Comparison of ENCODE assay signal across 25 mouse cellular contexts in genomic region chr2:34899682-34900081, GRCm38 (mm10). TPM values are rescaled to one million over a fixed set of nuclear protein-coding genes. Genes with fewer than 3 reads are reported as not detected.
DNase-seq lines count a peak whose midpoint lies in the region; ATAC-seq lines count a peak whose summit lies in the region.
"Had no signal": no experiment of that assay in that cellular context is flagged by ENCODE, and none has a peak within 500 bp of the region (broad histone marks: within the 10 kb centered on the region; RNA-seq: fewer than 3 reads in every experiment).

No protein-coding gene starts in this region.

- 83% methylated on average over 11 of the region's 11 CpGs for WGBS in midbrain, embryonic 11.5 days
- 87% methylated on average over 11 of the region's 11 CpGs for WGBS in midbrain, embryonic 14.5 days

- no peak overlapping the region for H3K4me2 ChIP-seq in midbrain, embryonic 11.5 days
- H3K4me2 ChIP-seq in midbrain, embryonic 14.5 days (ENCODE audit: low read length) = no peak overlapping the region
- H3K4me2 ChIP-seq: heart, embryonic 12.5 days; hindbrain, embryonic 14.5 days; limb, embryonic 15.5 days; liver, embryonic 13.5 days; midbrain, embryonic 15.5 days; neural tube, embryonic 15.5 days had no signal

- peak; percentile 41 for DNase-seq in cerebellum, adult 9-11 months
- DNase-seq in cerebellum, adult 11 months = no peak
- peak; percentile 45 for DNase-seq in midbrain, embryonic 11.5 days (ENCODE audit: low spot score, missing footprints)
- no peak for DNase-seq in midbrain, embryonic 14.5 days
- DNase-seq in fat pad, adult 2 months (ENCODE audit: extremely low read depth, low read depth, low spot score) = peak; percentile 49
- DNase-seq in layer of hippocampus, postnatal 36 days = no peak
- DNase-seq: B cell, adult 2 months; heart, adult 2 months; kidney, adult 9 months; kidney, postnatal 10 days; liver, embryonic 13.5 days; lung, adult 18-20 months; lung, postnatal 10 days had no signal

- H3K27me3 ChIP-seq in midbrain, embryonic 11.5 days (ENCODE audit: control insufficient read depth, insufficient read depth, low read length) = no peaks in the 10 kb centered on the region
- H3K27me3 ChIP-seq in midbrain, embryonic 14.5 days (ENCODE audit: control insufficient read depth, insufficient read depth, low read length) = no peaks in the 10 kb centered on the region
- H3K27me3 ChIP-seq: liver, embryonic 13.5 days; midbrain, embryonic 15.5 days; neural tube, embryonic 15.5 days had no signal

- no peaks in the 10 kb centered on the region; the same call in 1 of the 2 replicates for H3K4me1 ChIP-seq in midbrain, embryonic 11.5 days (ENCODE audit: control insufficient read depth, insufficient read depth, low read length)
- no peaks in the 10 kb centered on the region for H3K4me1 ChIP-seq in midbrain, embryonic 14.5 days (ENCODE audit: control insufficient read depth, insufficient read depth, low read length)

- H3K27ac ChIP-seq in midbrain, embryonic 11.5 days (ENCODE audit: low read depth, low read length) = no peak overlapping the region
- no peak overlapping the region for H3K27ac ChIP-seq in midbrain, embryonic 14.5 days (replicated peaks; ENCODE audit: low read depth, low read length)
- H3K27ac ChIP-seq: heart, adult 2 months; hindbrain, embryonic 14.5 days; limb, embryonic 10.5 days; limb, embryonic 15.5 days; liver, embryonic 13.5 days; macrophage; midbrain, embryonic 15.5 days; neural tube, embryonic 15.5 days had no signal

- no peaks in the 10 kb centered on the region for H3K36me3 ChIP-seq in midbrain, embryonic 11.5 days (ENCODE audit: control insufficient read depth, insufficient read depth, low read length)
- no peaks in the 10 kb centered on the region for H3K36me3 ChIP-seq in midbrain, embryonic 14.5 days (ENCODE audit: control insufficient read depth, insufficient read depth, low read length)
- H3K36me3 ChIP-seq: heart, embryonic 12.5 days; limb, embryonic 10.5 days; midbrain, embryonic 15.5 days; neural tube, embryonic 15.5 days had no signal

- ATAC-seq in midbrain, embryonic 11.5 days (ENCODE audit: low FRiP score) = no peak
- ATAC-seq in midbrain, embryonic 14.5 days (ENCODE audit: low FRiP score, low TSS enrichment) = no peak
- ATAC-seq: activated CD4-positive, CD25-positive, alpha-beta regulatory T cell, adult 4 months; forebrain, embryonic 14.5 days; intestine, postnatal 0 days; midbrain, embryonic 15.5 days had no signal

- no peak overlapping the region for H3K4me3 ChIP-seq in midbrain, embryonic 11.5 days (ENCODE audit: low read depth, low read length)
- no peak overlapping the region for H3K4me3 ChIP-seq in midbrain, embryonic 14.5 days (replicated peaks; ENCODE audit: low read depth, low read length)
- H3K4me3 ChIP-seq: heart, adult 2 months; heart, embryonic 12.5 days; limb, embryonic 10.5 days; limb, embryonic 15.5 days; liver, embryonic 13.5 days; midbrain, embryonic 15.5 days; neural tube, embryonic 15.5 days had no signal

- H3K9me3 ChIP-seq in midbrain, embryonic 11.5 days (ENCODE audit: control insufficient read depth, low read length) = no peaks in the 10 kb centered on the region
- H3K9me3 ChIP-seq in midbrain, embryonic 14.5 days (ENCODE audit: control insufficient read depth, low read length) = no peaks in the 10 kb centered on the region
- H3K9me3 ChIP-seq: heart, embryonic 12.5 days; limb, embryonic 10.5 days; limb, embryonic 15.5 days; liver, embryonic 13.5 days; midbrain, embryonic 15.5 days; neural tube, embryonic 15.5 days had no signal

- no peak overlapping the region for H3K9ac ChIP-seq in midbrain, embryonic 11.5 days (ENCODE audit: low read length)
- H3K9ac ChIP-seq in midbrain, embryonic 14.5 days (replicated peaks; ENCODE audit: low read length) = no peak overlapping the region
- H3K9ac ChIP-seq: heart, embryonic 12.5 days; hindbrain, embryonic 14.5 days; limb, embryonic 15.5 days; liver, embryonic 13.5 days; midbrain, embryonic 15.5 days; neural tube, embryonic 15.5 days had no signal

RNA-seq across cellular contexts. Expression of gene Phf19, which starts 14.1 kb away (rescaled TPM):
- polyA plus RNA-seq in midbrain, embryonic 11.5 days (2014; fragmentation: Nextera tagmentation; extraction: Ambion mirVana) = 3.9 and 4.0 TPM in 2 replicates
- 0.93 and 1.6 TPM in 2 replicates for polyA plus RNA-seq in midbrain, embryonic 14.5 days (2014; fragmentation: Nextera tagmentation; extraction: Ambion mirVana)
- total RNA-seq in layer of hippocampus, postnatal 36 days (2021) = 1 to 10 TPM; 1.1 to 1.3 TPM

RNA-seq across cellular contexts. Expression of gene Psmd5, which starts 24.9 kb away (rescaled TPM):
- polyA plus RNA-seq in midbrain, embryonic 11.5 days (2014; fragmentation: Nextera tagmentation; extraction: Ambion mirVana) = 122 and 129 TPM in 2 replicates
- 107 and 112 TPM in 2 replicates for polyA plus RNA-seq in midbrain, embryonic 14.5 days (2014; fragmentation: Nextera tagmentation; extraction: Ambion mirVana)
- total RNA-seq in layer of hippocampus, postnatal 36 days (2021) = 10 to 100 TPM; 40.3 to 44.3 TPM

RNA-seq across cellular contexts. Expression of gene Cutal, which starts 25.5 kb away (rescaled TPM):
- polyA plus RNA-seq in midbrain, embryonic 11.5 days (2014; fragmentation: Nextera tagmentation; extraction: Ambion mirVana) = 0.05 and 0.11 TPM in 2 replicates
- polyA plus RNA-seq in midbrain, embryonic 14.5 days (2014; fragmentation: Nextera tagmentation; extraction: Ambion mirVana) = 0.59 TPM in 1 of 2 replicates, not detected in the other
- total RNA-seq in layer of hippocampus, postnatal 36 days (2021) = under 1 TPM; 0.18 to 0.40 TPM
- total RNA-seq: hematopoietic stem cell, adult 5-6 weeks; megakaryocyte-erythroid progenitor cell, adult 5-6 weeks had no signal
- polyA plus RNA-seq: activated CD4-positive, CD25-positive, alpha-beta regulatory T cell, adult 4 months; heart, embryonic 12.5 days; macrophage had no signal

Comparison
In these comparisons a context has a peak if more than half of its experiments do, and no peak if none do; other contexts are left out.
1. DNase-seq: peak in cerebellum, adult 9-11 months (single experiment), midbrain, embryonic 11.5 days (single experiment) and fat pad, adult 2 months (single experiment); none in cerebellum, adult 11 months (single experiment), midbrain, embryonic 14.5 days (single experiment) and layer of hippocampus, postnatal 36 days (0 of 2).